Mouse (Mus musculus) cerebellum, postnatal 4 days (tissue): ENCODE data around the gene Syt13.

Experiments
- DNase-seq, 2 experiments: peaks; one replicate each; pipeline ENCODE4 v3.0.0; 2022; ENCODE audit warnings: low spot score in 2 of 2, mixed read lengths in 1 of 2

Gene Syt13

DNA sequence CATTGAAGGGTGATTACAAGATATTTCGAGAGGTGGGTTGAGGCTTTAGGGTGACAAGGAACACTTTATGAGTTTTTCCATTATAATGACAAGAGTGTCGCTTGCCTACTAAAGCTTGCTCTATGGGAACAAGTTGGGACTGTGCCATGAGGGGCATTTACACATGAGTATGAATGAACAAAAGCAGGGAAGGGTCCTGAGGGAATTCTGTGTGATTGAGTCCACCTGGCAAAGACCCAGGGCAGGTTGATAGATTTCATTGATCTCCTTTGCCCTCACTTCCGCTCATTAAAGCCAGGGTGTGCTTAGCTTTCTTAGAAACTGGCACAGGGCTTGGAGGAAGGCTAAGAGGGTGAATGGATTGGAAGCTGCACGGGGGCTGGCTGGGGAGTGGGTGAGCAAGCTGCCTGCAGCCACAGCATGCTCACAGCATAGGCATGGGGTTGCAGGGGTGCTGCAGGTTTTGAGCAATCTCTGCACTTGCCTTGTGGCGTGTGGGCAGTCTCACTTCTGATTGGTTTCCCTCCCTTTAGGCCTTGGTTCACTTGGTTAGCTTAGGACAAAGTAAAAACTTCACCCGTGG, 9.9 kb downstream of the Syt13 start:
- no peak for DNase-seq

DNA sequence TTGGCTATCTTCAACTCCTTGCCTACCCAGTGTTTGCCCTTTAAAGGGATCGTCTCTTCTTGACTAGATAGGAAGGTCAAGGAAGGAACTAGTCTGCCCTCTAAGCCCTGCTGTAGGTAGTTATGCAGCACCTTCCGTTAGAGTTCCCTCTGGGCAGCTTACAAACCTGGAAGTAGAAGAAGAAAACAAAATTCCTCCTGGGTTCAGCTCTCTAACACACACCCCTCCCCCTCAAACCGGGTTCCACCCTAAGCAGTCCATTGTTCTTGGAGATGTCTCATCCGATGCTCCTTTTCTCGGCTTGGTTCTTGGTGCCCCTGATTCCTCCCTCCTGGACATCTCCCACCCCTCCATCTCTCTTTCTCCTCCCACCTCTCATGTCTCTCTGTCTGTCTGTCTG, 14.8 kb downstream of the Syt13 start:
- no peak for DNase-seq

DNA sequence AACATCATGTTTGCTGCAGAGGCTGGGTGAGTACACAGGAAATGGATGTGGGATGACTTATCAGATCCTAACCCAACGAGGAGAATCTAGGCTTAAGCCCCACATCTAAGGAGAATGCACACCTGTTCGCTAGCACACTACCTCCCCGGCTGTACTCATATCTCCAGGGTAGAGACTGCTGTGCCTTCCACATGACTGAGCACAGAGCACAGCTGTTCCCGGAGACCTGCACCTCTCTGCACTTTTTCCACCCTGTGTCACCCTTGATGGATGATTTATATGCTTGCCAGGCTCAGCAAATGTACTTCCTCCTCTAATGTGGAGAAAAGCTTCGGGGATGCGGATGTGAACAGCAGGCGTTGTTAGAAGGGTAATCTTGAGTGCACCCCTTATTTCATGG, 16.2 kb downstream of the Syt13 start:
- no peak for DNase-seq

DNA sequence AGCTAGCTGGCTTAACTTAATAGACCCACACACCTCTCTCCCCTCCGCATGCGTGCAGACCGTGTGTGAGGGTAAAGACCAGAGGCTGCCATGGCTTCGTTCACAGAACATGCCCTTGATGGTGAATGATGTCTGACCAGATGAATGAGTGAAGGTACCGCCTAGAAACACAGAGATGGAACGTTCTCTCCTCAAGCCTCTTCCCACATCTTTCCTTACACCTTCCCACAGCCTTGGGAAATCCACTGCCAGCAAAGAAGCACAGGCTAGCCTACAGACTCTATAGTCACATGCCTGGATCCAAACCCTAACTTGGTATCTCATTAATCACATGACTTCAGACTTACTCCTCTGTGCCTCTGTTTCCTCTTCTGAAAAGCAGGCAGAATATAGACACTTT, 18.5 kb downstream of the Syt13 start:
- DNase-seq, result no peak

DNA sequence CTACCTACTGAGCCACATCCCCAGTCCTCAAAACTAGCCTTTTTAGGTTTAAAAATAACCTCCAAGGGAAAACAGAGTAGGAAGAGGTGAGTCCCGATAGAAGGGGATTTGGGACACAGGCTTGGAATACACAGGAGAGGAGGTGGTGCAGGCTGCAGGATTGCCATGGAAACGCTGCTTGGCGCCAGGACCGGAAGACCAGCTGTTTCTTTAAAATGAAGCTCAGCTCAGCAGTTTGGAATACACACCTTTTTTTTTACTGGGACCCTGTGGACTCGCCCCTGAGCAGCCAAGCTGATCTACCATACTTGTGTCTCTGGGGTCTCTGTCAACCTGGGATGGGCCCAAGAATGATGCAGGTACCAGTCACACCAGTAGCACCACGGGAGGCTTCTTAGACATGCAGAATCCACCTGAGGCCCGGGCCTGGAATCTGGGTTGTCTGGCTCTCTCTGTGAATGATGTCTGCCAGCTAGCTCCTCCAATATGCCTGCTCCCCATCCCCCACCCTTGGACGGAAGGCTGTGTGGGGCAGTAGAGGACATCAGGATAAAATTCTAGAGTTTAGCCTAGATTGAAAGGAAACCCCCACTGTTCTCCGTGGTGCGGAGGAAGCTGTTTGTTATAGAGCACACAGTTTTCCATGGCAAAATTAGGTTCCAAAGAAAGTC, 19.5 kb downstream of the Syt13 start:
- DNase-seq, result peak in 1 of 2 experiments; percentile 33

DNA sequence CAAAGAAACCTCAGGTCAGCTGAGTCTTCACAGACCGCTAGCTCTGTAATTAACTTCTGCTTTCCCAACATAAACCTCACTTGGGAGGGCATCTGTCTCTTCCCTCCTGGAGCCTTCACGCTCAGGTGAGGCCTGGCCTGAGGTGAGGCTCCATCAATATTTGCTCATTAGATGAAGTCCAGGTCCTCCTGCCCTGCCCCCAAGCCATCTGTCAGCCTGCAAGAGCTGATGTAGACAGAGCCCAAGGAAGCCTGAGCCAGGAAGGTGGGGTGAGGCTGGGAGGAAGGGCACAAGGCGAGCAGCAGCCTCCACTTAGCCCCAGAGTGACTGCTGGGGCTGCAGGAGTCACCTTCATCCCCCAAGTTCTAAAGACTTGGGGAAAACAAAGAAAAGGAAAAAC, 20.6 kb downstream of the Syt13 start:
- DNase-seq, result peak in 1 of 2 experiments; percentile 49

DNA sequence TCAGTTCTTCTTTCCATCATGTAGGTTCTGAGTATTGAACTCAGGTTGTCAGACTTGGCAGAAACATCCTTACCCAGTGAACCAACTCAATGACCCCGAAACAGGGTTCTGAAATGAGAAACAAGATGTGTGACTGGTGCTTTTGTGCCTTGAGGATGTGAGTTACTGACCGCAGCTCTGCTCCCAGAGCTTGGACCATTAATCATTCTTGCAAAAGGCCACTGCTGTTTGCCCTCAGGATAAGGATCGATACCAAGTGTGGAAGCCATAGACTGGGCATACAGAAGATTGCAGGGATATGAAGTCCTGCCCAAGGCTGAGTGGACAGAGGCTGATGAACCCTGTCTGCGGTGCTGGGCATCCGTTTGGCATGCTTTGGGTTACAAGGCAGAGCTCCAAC, 23.2 kb downstream of the Syt13 start:
- DNase-seq, result no peak

DNA sequence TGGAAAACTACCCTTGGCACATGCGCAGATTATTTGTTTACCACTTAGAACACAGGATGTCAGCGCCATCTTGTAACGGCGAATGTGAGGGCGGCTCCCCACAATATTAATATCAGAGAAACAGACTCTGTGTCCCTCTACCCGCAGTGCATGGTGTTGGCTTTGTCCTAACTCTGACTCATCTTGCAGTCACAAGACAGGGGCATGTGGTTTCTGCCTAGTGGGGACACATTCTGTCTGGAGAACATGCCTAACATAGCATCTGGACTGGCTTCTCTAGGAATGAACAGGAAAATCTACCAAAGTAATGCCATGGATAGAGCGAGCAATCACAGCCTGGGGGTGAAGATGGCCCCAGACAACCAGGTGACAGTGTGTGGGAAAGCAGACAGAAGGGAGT, 23.9 kb downstream of the Syt13 start:
- DNase-seq, result no peak

DNA sequence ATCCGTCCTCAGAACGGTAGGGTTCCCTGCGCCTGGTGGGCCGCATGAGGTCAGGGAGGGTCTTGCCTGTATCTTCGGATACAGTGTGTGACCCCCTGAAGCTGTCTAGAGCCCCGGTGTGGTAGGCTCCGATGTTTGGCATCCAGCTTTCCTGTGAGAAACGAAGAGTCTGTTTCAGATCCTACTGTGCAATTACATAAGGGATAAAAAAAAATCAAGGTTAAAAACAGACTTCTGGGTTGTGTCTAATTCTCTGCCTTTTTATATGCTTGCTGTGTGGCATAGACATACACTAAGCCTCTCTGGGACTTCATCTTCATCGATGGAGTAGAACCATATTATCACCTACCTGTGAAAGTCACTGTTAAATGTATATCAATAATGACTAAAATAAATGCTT, 26.1 kb downstream of the Syt13 start:
- no peak for DNase-seq

DNA sequence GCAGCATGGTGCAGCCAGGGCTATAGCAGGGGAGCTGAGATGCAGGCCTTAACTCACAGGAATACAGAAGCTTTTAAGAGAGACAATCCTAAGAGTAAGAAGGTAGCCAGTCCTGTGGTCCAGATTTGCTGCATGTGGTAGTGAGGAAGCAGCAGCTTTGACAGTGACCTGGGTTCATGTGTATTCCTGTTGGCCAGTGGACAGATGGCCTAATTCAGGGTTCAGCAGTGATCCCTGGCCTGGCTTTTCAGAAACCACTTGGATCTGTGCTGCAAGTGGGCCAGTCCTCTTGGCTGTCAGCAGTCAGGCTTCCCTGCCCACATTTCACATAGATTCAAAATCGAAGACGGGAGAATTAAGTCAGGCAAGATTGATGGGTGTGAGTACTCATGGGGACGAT, 26.6 kb downstream of the Syt13 start:
- DNase-seq, result no peak

DNA sequence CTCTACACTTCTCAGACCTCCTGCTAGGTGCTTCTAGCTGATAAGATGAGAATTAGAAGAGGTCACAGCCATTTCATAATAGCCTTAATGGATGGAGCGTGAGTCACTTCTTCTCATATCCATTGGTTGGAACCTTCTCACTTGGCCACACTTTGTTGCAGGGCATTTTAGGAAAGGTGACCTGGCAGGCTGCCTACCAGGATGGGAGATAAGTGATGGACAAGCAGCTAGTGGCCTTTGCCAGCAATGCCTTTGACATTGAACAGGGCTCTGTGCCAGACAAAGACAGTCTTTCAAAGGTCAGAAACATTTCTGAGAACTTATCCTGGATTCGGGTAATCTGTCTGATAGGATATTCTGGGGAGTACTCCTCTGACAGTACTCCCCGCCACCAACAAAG, 28.5 kb downstream of the Syt13 start:
- DNase-seq, result no peak

DNA sequence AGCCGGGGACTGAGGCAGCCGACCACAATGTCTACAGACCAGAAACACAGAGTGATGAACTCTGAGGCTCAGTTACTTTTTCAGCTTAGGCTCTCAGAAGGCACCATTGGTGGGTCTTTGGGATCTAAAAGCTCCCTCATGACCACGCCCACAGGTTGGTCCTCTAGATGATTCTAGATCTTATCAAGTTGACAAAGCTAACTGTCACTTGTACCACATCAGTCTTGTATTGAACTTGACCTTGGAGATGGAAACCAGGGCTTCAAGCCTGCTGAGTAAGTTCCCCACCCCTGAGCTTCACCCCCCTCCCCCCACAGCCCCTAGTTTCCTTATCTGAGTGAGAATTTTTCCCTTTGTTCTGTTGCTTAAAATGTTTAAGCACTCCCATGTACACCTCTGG, 29.5 kb downstream of the Syt13 start:
- no peak for DNase-seq

DNA sequence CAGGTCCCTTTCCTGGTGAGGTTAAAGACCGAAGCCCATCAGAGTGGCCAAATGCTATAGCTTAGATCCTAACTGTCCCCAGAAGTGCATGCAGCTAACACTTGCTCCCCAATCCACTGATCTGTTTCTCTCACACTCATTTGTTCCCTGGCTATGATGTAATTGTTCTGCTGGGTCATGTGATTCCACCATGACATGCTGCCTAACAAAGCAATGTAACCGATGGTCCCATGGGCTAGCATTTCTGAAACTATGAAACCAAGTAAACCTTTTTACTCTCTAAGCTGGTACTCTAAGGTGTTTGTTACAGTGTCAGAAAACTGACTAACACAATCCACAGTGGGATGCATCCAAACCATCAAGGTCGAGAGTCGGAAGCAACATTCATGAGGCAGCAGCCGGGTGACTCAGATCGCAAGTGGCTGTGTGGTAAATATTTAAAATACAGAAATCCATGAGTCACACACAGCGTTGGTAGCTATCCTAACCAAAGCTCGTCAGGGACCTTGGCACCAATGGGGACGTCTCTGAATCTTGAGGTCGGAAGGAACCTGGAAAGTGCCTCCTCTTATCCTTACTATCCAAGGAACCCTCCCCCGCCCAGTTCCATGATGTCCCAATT, 30.3 kb downstream of the Syt13 start:
- no peak for DNase-seq

DNA sequence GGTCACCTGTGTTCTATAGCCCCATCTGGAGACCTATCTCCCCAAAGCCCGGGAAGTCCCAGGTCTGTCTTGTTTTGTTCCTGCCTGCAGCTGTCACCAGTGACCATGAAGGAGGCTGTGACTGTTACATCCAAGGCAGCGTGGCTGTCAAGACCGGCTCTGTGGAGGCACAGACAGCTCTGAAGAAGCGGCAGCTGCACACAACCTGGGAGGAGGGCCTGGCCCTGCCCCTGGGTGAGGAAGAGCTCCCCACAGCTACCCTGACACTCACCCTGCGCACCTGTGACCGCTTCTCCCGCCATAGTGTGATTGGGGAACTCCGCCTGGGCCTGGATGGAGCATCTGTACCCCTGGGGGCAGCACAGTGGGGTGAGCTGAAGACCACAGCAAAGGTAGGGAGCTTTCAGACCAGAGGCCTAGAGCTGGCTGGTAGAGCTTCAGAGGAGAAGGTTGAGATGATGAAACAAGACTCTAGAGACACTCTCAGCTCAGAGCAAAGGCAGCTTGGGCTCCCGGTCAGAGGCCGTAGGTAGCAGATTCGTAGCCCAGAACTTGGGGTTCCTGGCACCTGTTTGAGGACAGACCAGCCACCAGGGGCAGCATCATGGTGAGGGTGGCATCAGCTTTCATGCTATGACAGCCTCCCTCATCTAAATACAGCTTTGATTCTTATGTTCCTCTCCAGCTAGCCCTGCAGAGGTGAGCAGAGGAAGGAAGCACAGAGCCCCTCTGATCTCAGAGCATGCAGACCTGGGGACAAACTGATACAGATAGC, 31.1 kb downstream of the Syt13 start:
- no peak for DNase-seq

DNA sequence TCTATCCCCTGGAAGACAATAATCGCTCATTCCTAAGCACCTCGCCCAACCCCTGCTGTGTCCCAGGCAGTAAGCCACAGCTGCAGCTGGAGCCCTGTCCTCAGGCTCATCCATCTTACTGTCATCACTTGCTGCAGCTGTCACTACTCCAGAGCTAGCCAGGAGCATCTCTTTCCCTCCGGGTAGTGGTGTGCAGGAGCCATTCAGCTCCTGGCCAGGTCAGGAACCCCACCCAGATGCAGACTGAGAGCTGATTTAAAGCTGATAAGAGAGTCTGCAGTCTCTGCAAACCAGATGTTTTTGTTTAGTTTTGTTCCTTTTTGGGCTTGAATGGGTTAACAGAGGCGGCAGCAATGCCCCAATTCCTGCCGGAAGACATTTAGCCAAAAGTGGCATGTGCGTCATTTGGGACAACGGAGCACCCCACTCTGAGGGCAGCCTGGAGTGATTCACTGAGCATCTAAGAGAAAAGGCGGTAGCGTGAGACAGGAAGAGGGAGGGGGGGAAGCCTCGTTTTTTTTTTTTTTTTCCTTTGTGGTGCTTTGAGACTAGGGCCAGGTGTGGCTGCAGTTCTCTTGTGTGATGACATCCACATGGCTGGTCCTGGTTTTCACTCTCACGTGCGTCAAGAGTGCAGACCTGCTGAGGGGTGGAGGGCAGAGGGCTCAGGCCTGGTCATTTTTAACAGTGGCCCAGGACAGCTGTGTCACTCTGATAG, 33.2 kb downstream of the Syt13 start:
- peak in 1 of 2 experiments; percentile 37 for DNase-seq

DNA sequence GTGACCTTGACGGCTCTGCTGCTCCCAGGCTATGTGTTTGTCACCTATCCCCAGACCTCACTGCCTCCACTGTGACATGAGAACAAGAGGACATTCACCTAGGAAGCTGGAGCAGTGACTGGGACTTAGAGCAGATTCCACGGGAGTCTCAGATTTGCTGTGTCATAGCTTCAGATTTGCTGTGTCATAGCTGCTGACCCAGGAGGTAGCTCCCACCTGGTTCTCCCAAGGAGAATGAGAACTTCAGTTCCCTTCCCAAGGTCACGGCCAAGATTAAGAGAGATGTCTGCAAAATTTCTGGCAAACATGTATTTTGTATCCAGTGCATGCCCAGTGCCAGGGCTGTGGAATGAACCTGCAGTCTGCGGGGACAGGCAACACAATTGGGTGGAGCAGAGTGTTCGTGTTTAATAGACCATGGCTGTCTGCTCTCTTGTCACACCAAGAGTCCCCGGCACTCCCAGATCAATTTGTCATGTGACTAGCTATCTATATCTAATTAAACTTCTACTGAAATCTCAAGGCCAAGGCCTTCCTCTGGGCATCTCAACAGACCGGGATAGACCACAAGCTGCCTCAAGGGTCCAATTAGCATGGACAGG, 33.9 kb downstream of the Syt13 start:
- no peak for DNase-seq

DNA sequence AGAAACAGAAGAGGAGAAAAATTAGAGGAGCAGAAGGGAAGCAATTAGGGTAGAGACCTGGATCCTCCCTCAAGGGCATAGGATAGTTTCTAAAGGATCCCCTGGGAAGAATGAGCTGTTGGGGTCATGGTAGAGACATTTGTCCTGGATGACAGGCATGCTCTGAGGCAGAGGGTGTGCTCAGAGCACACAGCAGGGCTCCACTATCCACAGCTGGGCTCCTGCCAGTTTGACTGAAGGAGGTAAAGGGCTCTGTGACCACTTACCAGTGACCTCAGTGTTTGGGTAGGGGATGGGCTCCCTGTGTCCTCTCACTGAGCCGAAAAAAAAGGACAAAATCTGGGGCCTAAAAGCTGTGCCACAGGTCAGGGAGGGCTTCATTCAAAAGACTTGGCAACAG, 34.6 kb downstream of the Syt13 start:
- DNase-seq, result no peak

DNA sequence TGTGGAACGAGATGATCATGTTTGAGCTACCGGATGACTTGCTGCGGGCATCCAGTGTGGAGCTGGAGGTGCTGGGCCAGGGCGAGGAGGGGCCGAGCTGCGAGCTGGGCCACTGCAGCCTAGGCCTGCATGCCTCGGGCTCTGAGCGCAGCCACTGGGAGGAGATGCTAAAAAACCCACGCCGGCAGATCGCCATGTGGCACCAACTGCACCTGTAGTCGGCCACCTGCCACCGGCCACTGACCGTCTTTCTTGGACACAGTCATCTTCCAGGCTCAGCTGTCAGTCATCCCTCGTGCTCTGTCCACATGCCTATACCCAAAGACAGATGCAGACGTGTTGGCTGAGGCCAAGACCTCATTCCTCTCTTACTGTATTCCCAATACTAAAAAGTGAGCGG, 38.6 kb downstream of the Syt13 start:
- no peak for DNase-seq

DNA sequence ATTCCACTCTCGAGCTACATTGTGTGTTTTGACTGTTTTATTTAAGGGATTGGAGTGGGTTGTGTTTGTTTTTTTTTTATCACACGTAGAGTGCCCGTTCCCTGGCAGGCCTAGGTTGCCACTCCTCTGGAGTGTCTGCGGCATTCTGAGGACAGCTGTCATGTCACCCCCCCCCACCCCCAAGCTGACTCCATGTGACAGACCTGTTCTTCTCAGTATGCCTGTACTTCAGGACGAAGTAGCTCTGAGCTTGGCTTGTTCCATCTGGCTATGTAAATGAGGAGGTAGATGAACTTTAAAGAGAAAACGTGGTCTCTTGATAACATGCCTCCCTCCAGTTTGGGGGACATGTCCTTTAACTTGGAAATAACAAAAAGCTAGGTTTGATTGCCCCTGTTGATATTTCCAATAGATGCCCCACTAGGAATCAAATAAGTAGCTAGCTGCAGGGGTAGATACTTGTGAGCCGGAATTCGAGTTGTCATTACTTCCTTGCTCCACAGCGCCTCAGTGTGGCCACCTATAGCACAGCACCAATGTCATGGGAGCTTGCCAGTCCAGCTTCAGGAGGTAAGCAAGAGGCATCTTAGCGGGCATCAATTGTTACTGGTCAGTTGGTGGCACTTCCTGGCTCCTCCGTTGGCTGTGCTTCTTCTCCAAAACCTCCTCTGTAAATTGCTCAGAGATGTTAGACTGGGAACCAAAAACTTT, 39.7 kb downstream of the Syt13 start:
- peak; percentile 66 to 85 for DNase-seq

DNA sequence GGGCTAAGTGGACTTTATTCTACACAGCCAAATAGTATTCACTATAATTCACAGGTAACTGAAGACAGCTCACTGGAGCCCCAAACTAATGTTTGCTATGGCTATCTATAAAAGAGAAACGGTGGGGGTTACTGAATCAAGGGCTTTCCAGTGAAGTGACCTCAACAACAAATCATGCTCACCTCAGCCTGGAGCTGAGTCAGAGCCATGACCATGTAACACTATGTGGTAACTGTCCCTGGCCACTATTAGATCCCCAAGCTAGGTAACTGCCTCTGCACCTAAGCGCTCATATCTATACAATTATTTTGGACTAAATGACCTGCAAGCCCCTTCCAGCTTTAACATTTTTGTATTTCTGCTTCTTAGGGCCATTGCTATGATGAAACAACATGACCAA, 42.0 kb downstream of the Syt13 start:
- no peak for DNase-seq

DNA sequence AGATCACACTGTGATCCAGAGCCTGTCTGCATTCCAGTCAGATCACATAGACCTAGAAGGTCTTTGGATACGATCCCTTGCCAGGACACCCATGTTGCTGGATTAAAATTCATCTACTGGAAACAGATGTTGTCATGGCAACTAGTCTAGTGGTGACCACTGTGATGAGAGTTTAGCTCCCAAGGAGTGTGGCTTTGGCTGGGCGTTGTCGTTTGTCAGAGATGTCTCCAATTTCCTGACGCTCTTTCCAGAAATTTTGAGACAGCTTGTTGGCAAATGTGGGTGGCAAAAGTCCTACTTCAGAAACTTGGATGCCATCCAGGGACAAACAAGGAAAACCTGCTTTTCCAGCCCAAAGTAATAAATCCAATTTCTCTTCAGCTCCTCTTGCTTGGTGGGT, 43.7 kb downstream of the Syt13 start:
- no peak for DNase-seq
